Mouse (Mus musculus): ENCODE results near the gene Chd9.

The Chd9 gene

GRCm38 (mm10) chr8:91094135-91094534, 266.0 kb downstream of the Chd9 start:
- DNase-seq: no peak

- no peak for DNase-seq
Measured at GRCm38 (mm10) chr8:91098106-91098505, 270.0 kb downstream of the Chd9 start.

Data from thymus, postnatal 4 days (tissue).